Mouse (Mus musculus) heart, postnatal 25 days (tissue): Measurements from ENCODE around the gene Nsd1. TPM values are rescaled to one million over a fixed set of nuclear protein-coding genes. Genes with fewer than 3 reads are reported as not detected.
"Not testable (repeated sequence)": the region's sequence is repeated elsewhere in the genome, so short reads cannot be mapped to it uniquely, and the experiment has no call there.

ENCODE experiments used
- DNase-seq: peaks from one replicate; pipeline ENCODE4 v3.0.0; 2022; ENCODE audit warnings: low spot score
- intact Hi-C: fragments of 180-260 bp; cut with DNase I; formaldehyde crosslinking; loops from one replicate; pipeline ENCODE4 v1.15.1; 2025
- total RNA-seq, 2 experiments: library from RNA; stranded (reverse); gene quantifications; 2 replicates each; pipeline ENCODE4 v1.2.3; 2021

Nsd1 gene
- total RNA-seq, 2 experiments from 2014 or later: 59.1 to 65.4 TPM

GRCm38 (mm10) chr13:55187062-55187461, 22.5 kb upstream of the Nsd1 start:
- intact Hi-C loops, DNase-seq: not testable (repeated sequence)

- intact Hi-C loops: no loop called here
- DNase-seq: no peak
These were observed 20.0 kb upstream of the Nsd1 start for GRCm38 (mm10) chr13:55189531-55190107.

GRCm38 (mm10) chr13:55190121-55190868, 19.3 kb upstream of the Nsd1 start:
- peak; percentile 92 for DNase-seq
- intact Hi-C loops: no loop called here

GRCm38 (mm10) chr13:55191535-55191934, 18.0 kb upstream of the Nsd1 start:
- intact Hi-C loops: no loop called here
- DNase-seq: no peak

GRCm38 (mm10) chr13:55202758-55203157, 6.8 kb upstream of the Nsd1 start:
- intact Hi-C loops, DNase-seq: not testable (repeated sequence)

- no peak for DNase-seq
- intact Hi-C loops: no loop called here
These were observed 5.8 kb upstream of the Nsd1 start for GRCm38 (mm10) chr13:55203740-55204139.

GRCm38 (mm10) chr13:55204667-55205389, 4.8 kb upstream of the Nsd1 start:
- intact Hi-C loops: no loop called here
- no peak for DNase-seq

GRCm38 (mm10) chr13:55205448-55206205, 4.0 kb upstream of the Nsd1 start:
- no peak for DNase-seq
- intact Hi-C loops: no loop called here

- intact Hi-C loops: loop anchor here (2.0 kb wide), 1 partner anchor 16 kb away; no protein-coding TSS in a partner anchor
- no peak for DNase-seq
These were observed 539 bp upstream of the Nsd1 start for GRCm38 (mm10) chr13:55208837-55209648.

- peak; percentile 28 for DNase-seq
- intact Hi-C loops: loop anchor here (5.0 kb wide), 1 partner anchor 47 kb away; no protein-coding TSS in a partner anchor
These were observed 800 bp downstream of the Nsd1 start for GRCm38 (mm10) chr13:55210193-55210970.

- intact Hi-C loops: loop anchor here (5.0 kb wide), 1 partner anchor 46 kb away; no protein-coding TSS in a partner anchor
- no peak for DNase-seq
These were observed 1.3 kb downstream of the Nsd1 start for GRCm38 (mm10) chr13:55210971-55211220.

GRCm38 (mm10) chr13:55211221-55212010, 1.8 kb downstream of the Nsd1 start:
- peak; percentile 80 for DNase-seq
- intact Hi-C loops: loop anchor here (2.0 to 5.0 kb wide), 2 partner anchors 29 to 46 kb away; no protein-coding TSS in a partner anchor

- intact Hi-C loops: loop anchor here (2.0 to 5.0 kb wide), 2 partner anchors 29 to 45 kb away; no protein-coding TSS in a partner anchor
- peak; percentile 38 for DNase-seq
These were observed 2.4 kb downstream of the Nsd1 start for GRCm38 (mm10) chr13:55212011-55212360.

GRCm38 (mm10) chr13:55212361-55213137, 3.0 kb downstream of the Nsd1 start:
- DNase-seq: peak; percentile 54
- intact Hi-C loops: loop anchor here (2.0 to 5.0 kb wide), 2 partner anchors 30 to 45 kb away; no protein-coding TSS in a partner anchor

- intact Hi-C loops: loop anchor here (2.0 to 5.0 kb wide), 2 partner anchors 30 to 44 kb away; no protein-coding TSS in a partner anchor
- no peak for DNase-seq
These were observed 3.7 kb downstream of the Nsd1 start for GRCm38 (mm10) chr13:55213138-55213806.

GRCm38 (mm10) chr13:55224364-55224763, 14.8 kb downstream of the Nsd1 start:
- DNase-seq: no peak
- intact Hi-C loops: no loop called here
